Mouse (Mus musculus): ENCODE data around the gene Ide. TPM values are rescaled to one million over a fixed set of nuclear protein-coding genes. Genes with fewer than 3 reads are reported as not detected.

Gene Ide
- total and polyA plus RNA-seq, 3 experiments: 56.0 to 116 (median 79.5) TPM

DNA sequence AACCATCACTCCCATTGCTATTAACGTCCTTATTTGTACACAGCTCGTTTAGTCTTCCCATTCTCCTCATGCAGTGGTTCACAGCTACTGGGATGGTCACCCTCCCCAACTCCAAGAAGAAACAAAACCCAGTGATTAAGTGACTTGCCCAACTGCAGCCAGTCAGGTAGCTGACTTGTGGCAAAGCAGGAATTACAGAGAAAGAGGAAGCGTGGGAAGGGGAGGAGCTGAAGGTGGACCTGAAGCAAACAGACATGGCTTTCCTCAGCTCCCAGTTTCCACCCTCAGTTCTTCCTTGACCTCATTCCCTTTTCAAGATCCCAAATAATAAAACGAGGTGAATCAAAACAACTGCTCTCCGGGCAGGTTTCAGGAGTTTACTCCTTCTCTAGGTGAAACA, 2.8 kb upstream of the Ide start:
- TF ChIP-seq ZNF384 (IDR thresholded peaks at IDR 0.05; ENCODE audit: low read depth, low read length): no peak
- no peak for TF ChIP-seq MXI1 (IDR thresholded peaks at IDR 0.05; ENCODE audit: low read depth, low read length)
- no peak for TF ChIP-seq BHLHE40 (IDR thresholded peaks at IDR 0.05; ENCODE audit: low read depth, low read length)
- no peak for TF ChIP-seq RAD21 (IDR thresholded peaks at IDR 0.05; ENCODE audit: low read depth, low read length)
- no peak for TF ChIP-seq ETS1 (conservative IDR thresholded peaks at IDR 0.05; ENCODE audit: low read depth, low read length)
- TF ChIP-seq TCF12 (IDR thresholded peaks at IDR 0.05; ENCODE audit: low read depth, low read length): no peak
- no peak for TF ChIP-seq NRF1 (IDR thresholded peaks at IDR 0.05; ENCODE audit: low read depth, low read length)
- TF ChIP-seq CHD1 (IDR thresholded peaks at IDR 0.05; ENCODE audit: low read depth, low read length): no peak
- TF ChIP-seq PAX5 (IDR thresholded peaks at IDR 0.05; ENCODE audit: low read length): no peak
- TF ChIP-seq USF2 (conservative IDR thresholded peaks at IDR 0.05; ENCODE audit: low read depth, low read length): no peak
- TF ChIP-seq SMC3 (IDR thresholded peaks at IDR 0.05; ENCODE audit: low read depth, low read length): no peak
- no peak overlapping the region for H3K4me3 ChIP-seq (replicated peaks in 1 of 3; ENCODE audit: low read depth in 2 of 3, low read length in 2 of 3, poor library complexity in 1 of 3)
- H3K4me1 ChIP-seq (ENCODE audit: control insufficient read depth in 1 of 2, insufficient read depth in 2 of 2): peaks cover 2 to 54% of the 10 kb centered on the region in 2 experiments; a peak in 2 of 4 replicates
- no peak for DNase-seq (ENCODE audit: extremely low read depth)
- peaks cover 4 to 36% of the 10 kb centered on the region in 2 experiments for H3K36me3 ChIP-seq (replicated peaks in 1 of 2; ENCODE audit: control insufficient read depth in 1 of 2, insufficient read depth in 1 of 2, low read length in 1 of 2)
- in situ Hi-C loops (cut with MboI; ENCODE audit: low pct_ligation_motif_present, low pct_unique_long_range_greater_than_20kb, low sequenced_read_pairs): no loop called here
- dilution Hi-C loops (cut with MboI; ENCODE audit: extremely low pct_ligation_motif_present, extremely low pct_unique_long_range_greater_than_20kb, low sequenced_read_pairs): no loop called here
- no peaks in the 10 kb centered on the region for H3K9me3 ChIP-seq (replicated peaks; ENCODE audit: low read length)
- no peak overlapping the region for H3K27ac ChIP-seq (ENCODE audit: insufficient read depth, low read depth)
- no peak overlapping the region for H3K4me2 ChIP-seq (ENCODE audit: insufficient read depth, low read depth, poor library complexity, severe bottlenecking)
- no peak overlapping the region for H3K9ac ChIP-seq (ENCODE audit: insufficient read depth, low read depth)
- H3K27me3 ChIP-seq (replicated peaks): no peaks in the 10 kb centered on the region
- peaks cover 63% of the 10 kb centered on the region for H3K79me2 ChIP-seq (replicated peaks; ENCODE audit: control insufficient read depth, extremely low read depth, insufficient read depth, poor library complexity, severe bottlenecking)

DNA sequence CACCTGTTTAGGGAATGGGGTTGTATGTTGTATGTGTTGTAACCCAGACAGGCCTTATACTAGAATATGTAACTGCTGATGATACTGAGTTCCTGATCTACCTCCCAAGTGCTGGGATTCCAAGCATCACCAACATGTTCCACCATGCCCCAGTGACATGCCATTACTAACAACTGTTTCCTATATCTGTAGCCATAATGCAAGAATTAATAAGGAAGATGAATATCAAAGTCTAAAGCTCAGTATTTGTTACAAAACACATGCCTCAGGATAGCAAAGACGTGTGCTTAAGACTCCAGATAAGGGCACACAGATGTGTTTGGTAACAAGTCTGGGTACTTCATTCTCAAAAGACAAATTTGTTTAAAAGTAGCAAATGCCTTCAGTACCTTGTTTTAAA, 2.3 kb downstream of the Ide start:
- H3K4me2 ChIP-seq (ENCODE audit: insufficient read depth, low read depth, poor library complexity, severe bottlenecking): no peak overlapping the region
- no peak overlapping the region for H3K9ac ChIP-seq (ENCODE audit: insufficient read depth, low read depth)
- peaks cover 0 to 45% of the 10 kb centered on the region in 2 experiments; a peak in 2 of 4 replicates for H3K4me1 ChIP-seq (ENCODE audit: control insufficient read depth in 1 of 2, insufficient read depth in 2 of 2)
- no peaks in the 10 kb centered on the region for H3K27me3 ChIP-seq (replicated peaks)
- in situ Hi-C loops (cut with MboI; ENCODE audit: low pct_ligation_motif_present, low pct_unique_long_range_greater_than_20kb, low sequenced_read_pairs): no loop called here
- dilution Hi-C loops (cut with MboI; ENCODE audit: extremely low pct_ligation_motif_present, extremely low pct_unique_long_range_greater_than_20kb, low sequenced_read_pairs): no loop called here
- DNase-seq (ENCODE audit: extremely low read depth): no peak
- H3K79me2 ChIP-seq (replicated peaks; ENCODE audit: control insufficient read depth, extremely low read depth, insufficient read depth, poor library complexity, severe bottlenecking): peaks cover 50% of the 10 kb centered on the region
- TF ChIP-seq RCOR1 (conservative IDR thresholded peaks at IDR 0.05; ENCODE audit: low read depth, low read length) (no peak), CTCF (conservative IDR thresholded peaks at IDR 0.05 in 1 of 2, IDR thresholded peaks at IDR 0.05 in 1 of 2; ENCODE audit: low read depth in 2 of 2, low read length in 2 of 2) (no peak), IRF4 (IDR thresholded peaks at IDR 0.05; ENCODE audit: low read depth, low read length) (no peak), CHD2 (IDR thresholded peaks at IDR 0.05; ENCODE audit: low read length) (no peak), ETS1 (conservative IDR thresholded peaks at IDR 0.05; ENCODE audit: low read depth, low read length) (no peak), JUND (conservative IDR thresholded peaks at IDR 0.05; ENCODE audit: low read depth, low read length) (no peak), CHD1 (IDR thresholded peaks at IDR 0.05; ENCODE audit: low read depth, low read length) (no peak), JUN (IDR thresholded peaks at IDR 0.05; ENCODE audit: insufficient read depth, low read depth, low read length) (no peak)
- no peak overlapping the region for H3K27ac ChIP-seq (ENCODE audit: insufficient read depth, low read depth)
- H3K36me3 ChIP-seq (replicated peaks in 1 of 2; ENCODE audit: control insufficient read depth in 1 of 2, insufficient read depth in 1 of 2, low read length in 1 of 2): peaks cover 11 to 49% of the 10 kb centered on the region in 2 experiments
- no peak overlapping the region for H3K4me3 ChIP-seq (replicated peaks in 1 of 3; ENCODE audit: low read depth in 2 of 3, low read length in 2 of 3, poor library complexity in 1 of 3)
- no peaks in the 10 kb centered on the region for H3K9me3 ChIP-seq (replicated peaks; ENCODE audit: low read length)

All from CH12.LX (cell line).